Mouse (Mus musculus) forebrain, postnatal 0 days (tissue): ENCODE measurements around the gene Olfr1454. TPM values are rescaled to one million over a fixed set of nuclear protein-coding genes. Genes with fewer than 3 reads are reported as not detected.

Source experiments
- ATAC-seq: fragments of 200-750 bp; cut with Nextera tagmentation; 2 replicates; pipeline ENCODE4 v1.8.0; 2017; ENCODE audit warnings: mild to moderate bottlenecking, moderate library complexity
- DNase-seq: peaks from one replicate; pipeline ENCODE4 v3.0.0-alpha.2; 2015
- H3K27ac ChIP-seq: fragments of 300-500 bp; sonication (generic); 2 replicates; pipeline ENCODE4 v1.5.1; 2014; ENCODE audit warnings: low read depth, mild to moderate bottlenecking, antibody characterized with exemption, low read length, moderate library complexity, mixed read lengths
- H3K27me3 ChIP-seq: fragments of 300-500 bp; sonication (generic); 2 replicates; pipeline ENCODE4 v1.6.1; 2014; ENCODE audit warnings: mild to moderate bottlenecking, low read length, mixed read lengths; ENCODE audit not compliant: insufficient read depth
- H3K36me3 ChIP-seq: fragments of 300-500 bp; sonication (generic); 2 replicates; pipeline ENCODE4 v1.6.1; 2014; ENCODE audit warnings: mild to moderate bottlenecking, moderate library complexity; ENCODE audit not compliant: insufficient read depth
- H3K4me1 ChIP-seq: fragments of 300-500 bp; sonication (generic); 2 replicates; pipeline ENCODE4 v1.6.1; 2014; ENCODE audit warnings: antibody characterized with exemption; ENCODE audit not compliant: insufficient read depth
- H3K4me2 ChIP-seq: fragments of 300-500 bp; sonication (generic); 2 replicates; pipeline ENCODE4 v1.6.1; 2014; ENCODE audit warnings: low read depth, mild to moderate bottlenecking, moderate library complexity
- H3K4me3 ChIP-seq: fragments of 300-500 bp; sonication (generic); 2 replicates; pipeline ENCODE4 v1.5.1; 2014; ENCODE audit warnings: low read depth, low read length, mixed read lengths
- H3K9ac ChIP-seq: fragments of 300-500 bp; sonication (generic); 2 replicates; pipeline ENCODE4 v1.6.1; 2014; ENCODE audit warnings: mild to moderate bottlenecking
- H3K9me3 ChIP-seq: fragments of 300-500 bp; sonication (generic); 2 replicates; pipeline ENCODE4 v1.6.1; 2016; ENCODE audit warnings: low read length
- CTCF ChIP-seq: sonication (generic); IDR thresholded peaks from 2 replicates; pipeline ENCODE4 v1.5.1; 2016; ENCODE audit warnings: antibody characterized with exemption, control low read depth, low read depth
- WGBS: fragments of 180-500 bp; shearing (Covaris S2); extraction: QIAGEN DNeasy Blood & Tissue Kit; methylation state at CpG from one replicate; pipeline ENCODE4 v1.1.7; 2014; 5-methylcytosine and 5-hydroxymethylcytosine counted together
- polyA plus RNA-seq: library from polyadenylated mRNA; unstranded; fragments of >200 nt; fragmentation: Nextera tagmentation; extraction: Ambion mirVana; gene quantifications from 2 replicates; pipeline ENCODE4 v1.2.1, GENCODE M21; 2015
- total RNA-seq: library from RNA; depleted of rRNA; stranded (reverse); fragments of >200 nt; gene quantifications from 2 replicates; pipeline ENCODE4 v1.2.3, GENCODE M21; 2014; rRNA removed

The Olfr1454 gene
- total RNA-seq (not detected in 2 replicates), polyA plus RNA-seq (not detected in 2 replicates)

DNA sequence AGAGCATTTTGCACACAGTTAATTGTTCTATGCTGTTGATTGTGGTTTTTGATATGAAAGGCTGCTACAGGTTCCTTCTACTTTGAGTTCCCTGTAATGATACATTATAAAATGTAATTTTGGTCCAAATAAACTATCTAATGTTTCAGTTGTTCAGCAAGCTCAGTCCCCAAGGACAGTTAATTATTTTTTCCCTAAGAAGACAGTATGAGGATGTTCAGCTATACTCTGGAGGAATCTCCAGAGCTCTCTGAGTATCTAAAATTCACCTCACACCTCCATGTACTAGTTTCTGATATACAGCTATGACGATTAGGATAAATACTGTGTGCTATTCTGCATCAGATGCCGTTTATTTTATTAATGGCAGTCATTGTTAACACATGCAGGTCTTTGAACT is at the start of gene Olfr1454:
Olfr1454 (plus strand) TSS at position 301 of the 400 bp plus-strand sequence.
- Histone ChIP-seq H3K4me1 (no peaks in the 10 kb centered on the region), H3K4me2 (no peak within 1 kb of the TSS), H3K4me3 (no peak within 1 kb of the TSS), H3K9me3 (0 out of 2 replicates have a peak, but pooled peaks cover 3% of the 10 kb centered on the region), H3K27me3 (no peaks in the 10 kb centered on the region), H3K36me3 (no peaks in the 10 kb centered on the region), H3K9ac (no peak within 1 kb of the TSS), H3K27ac (no peak within 1 kb of the TSS)
- DNase-seq (no peak), ATAC-seq (no peak)
- WGBS, result 63% methylated on average over 2 of the region's 2 CpGs
- no peak for TF ChIP-seq CTCF

DNA sequence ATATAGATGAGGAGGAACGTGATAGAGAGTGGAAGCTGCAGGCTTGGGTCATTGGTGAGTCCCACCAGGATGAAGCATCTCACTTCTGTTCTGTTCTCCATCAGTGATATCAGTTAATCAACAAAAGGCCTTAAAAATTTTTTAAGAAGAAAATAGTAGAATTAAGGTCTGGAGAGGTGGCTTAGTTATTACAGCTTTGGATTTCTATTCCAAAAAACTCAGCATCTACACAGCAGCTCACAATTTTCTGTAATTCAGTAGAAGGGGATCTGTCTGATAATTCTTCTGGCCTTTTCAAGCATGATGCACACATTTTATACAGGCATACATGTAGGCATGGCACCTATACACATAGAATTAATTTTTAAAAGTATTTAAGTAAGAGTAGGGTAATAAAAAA is 32.2 kb upstream of the Olfr1454 start, which contains the start of gene Olfr1453:
Olfr1453 (minus strand) TSS at position 101 of the 400 bp plus-strand sequence.
- Histone ChIP-seq H3K9ac (no peak within 1 kb of the TSS), H3K4me3 (no peak within 1 kb of the TSS), H3K36me3 (no peaks in the 10 kb centered on the region), H3K27ac (no peak within 1 kb of the TSS), H3K4me2 (no peak within 1 kb of the TSS), H3K4me1 (no peaks in the 10 kb centered on the region), H3K27me3 (no peaks in the 10 kb centered on the region), H3K9me3 (0 out of 2 replicates have a peak, but pooled peaks cover 2% of the 10 kb centered on the region)
- 61% methylated on average over 1 of the region's 1 CpGs for WGBS
- TF ChIP-seq CTCF, result no peak
- DNase-seq, result no peak
- no peak for ATAC-seq

DNA sequence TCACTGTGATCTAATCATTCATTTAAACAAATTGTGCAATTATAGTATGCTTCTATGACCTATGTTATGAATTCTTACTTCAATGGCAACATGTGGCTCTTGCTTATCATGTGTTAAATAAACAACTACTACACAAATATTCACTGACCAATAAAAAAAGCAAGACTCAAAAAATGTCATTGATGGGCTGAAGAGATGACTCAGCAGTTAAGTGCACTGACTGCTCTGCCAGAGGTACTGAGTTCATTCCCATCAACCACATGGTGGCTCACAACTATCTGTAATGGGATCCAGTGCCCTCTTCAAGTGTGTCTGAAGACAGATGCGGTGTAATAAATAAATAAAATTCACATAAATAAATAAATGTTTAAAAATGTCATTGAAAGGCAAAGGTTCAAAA is 33.5 kb downstream of the Olfr1454 start:
- Histone ChIP-seq H3K27ac (no peak overlapping the region), H3K27me3 (no peaks in the 10 kb centered on the region), H3K9ac (no peak overlapping the region), H3K4me1 (no peaks in the 10 kb centered on the region), H3K4me3 (no peak overlapping the region), H3K36me3 (no peaks in the 10 kb centered on the region), H3K4me2 (no peak overlapping the region), H3K9me3 (no peaks in the 10 kb centered on the region)
- no peak for TF ChIP-seq CTCF
- DNase-seq (no peak), ATAC-seq (no peak)
- WGBS, result 94% methylated on average over 1 of the region's 1 CpGs

DNA sequence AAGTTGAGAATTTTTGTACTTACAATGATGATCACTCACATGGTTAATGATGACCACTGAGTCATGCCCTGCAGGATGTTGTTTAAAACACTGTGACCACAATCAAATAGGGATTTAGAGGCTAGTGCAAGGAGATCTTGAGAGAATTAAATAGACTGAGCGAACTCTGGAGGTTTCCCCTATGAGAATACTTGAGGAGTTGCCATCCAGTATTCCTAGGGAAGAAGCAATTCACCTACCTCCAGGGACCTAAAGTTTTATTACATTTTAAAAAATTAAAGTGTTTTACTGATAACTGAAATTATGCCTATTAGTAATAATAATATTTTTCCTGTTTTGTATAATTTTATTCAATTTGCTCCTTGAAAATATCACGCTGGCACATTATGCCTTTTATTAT is 37.4 kb downstream of the Olfr1454 start, which contains the start of gene Olfr1457:
Olfr1457 (minus strand) TSS at position 101 of the 400 bp plus-strand sequence.
- 0 out of 2 replicates have a peak, but pooled peaks cover 3% of the 10 kb centered on the region for H3K9me3 ChIP-seq
- DNase-seq, result no peak
- H3K4me1 ChIP-seq, result no peaks in the 10 kb centered on the region
- ATAC-seq, result no peak
- no peaks in the 10 kb centered on the region for H3K27me3 ChIP-seq
- 71% methylated on average over 2 of the region's 2 CpGs for WGBS
- no peak within 1 kb of the TSS for H3K27ac ChIP-seq
- no peak for TF ChIP-seq CTCF
- H3K9ac ChIP-seq, result no peak within 1 kb of the TSS
- H3K4me2 ChIP-seq, result no peak within 1 kb of the TSS
- no peak within 1 kb of the TSS for H3K4me3 ChIP-seq
- H3K36me3 ChIP-seq, result no peaks in the 10 kb centered on the region

DNA sequence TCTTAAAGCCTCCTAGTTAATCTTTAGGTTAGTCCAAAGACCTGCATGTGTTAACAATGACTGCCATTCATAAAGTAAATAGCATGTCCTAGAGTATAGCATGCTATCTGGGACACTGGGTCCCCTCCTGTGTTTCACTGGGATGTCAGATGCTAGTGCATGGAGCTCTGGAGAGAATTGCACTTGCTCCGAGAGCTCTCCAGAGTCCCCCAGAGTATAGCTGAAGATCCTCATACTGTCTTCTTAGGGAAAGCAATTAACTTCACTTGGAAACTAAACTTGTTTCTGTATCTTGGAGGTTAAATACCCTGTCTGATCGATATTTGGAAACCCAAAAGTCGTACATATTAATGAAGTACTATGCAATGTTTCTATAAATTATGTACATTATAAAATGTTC is 46.3 kb downstream of the Olfr1454 start, which contains the start of gene Olfr1458:
Olfr1458 (minus strand) TSS at position 101 of the 400 bp plus-strand sequence.
- Histone ChIP-seq H3K4me2 (no peak within 1 kb of the TSS), H3K4me1 (no peaks in the 10 kb centered on the region), H3K27me3 (no peaks in the 10 kb centered on the region), H3K27ac (no peak within 1 kb of the TSS), H3K4me3 (no peak within 1 kb of the TSS), H3K36me3 (no peaks in the 10 kb centered on the region), H3K9ac (no peak within 1 kb of the TSS), H3K9me3 (peaks cover 12% of the 10 kb centered on the region; the same call in 1 of the 2 replicates)
- no peak for TF ChIP-seq CTCF
- DNase-seq (no peak), ATAC-seq (no peak)
- WGBS, result 89% methylated on average over 3 of the region's 3 CpGs

Other genes with a start within 250 kb of the Olfr1454 start
- not detected in 2 replicates for gene Gm5244, start 213.9 kb upstream of the Olfr1454 start, total RNA-seq
- gene Gm5244, start 213.9 kb upstream of the Olfr1454 start, polyA plus RNA-seq, result not detected in 2 replicates
- not detected in 2 replicates for gene Olfr1444, start 203.3 kb upstream of the Olfr1454 start, total RNA-seq
- not detected in 2 replicates for gene Olfr1444, start 203.3 kb upstream of the Olfr1454 start, polyA plus RNA-seq
- gene Olfr1445, start 176.8 kb upstream of the Olfr1454 start, total RNA-seq, result not detected in 2 replicates
- gene Olfr1445, start 176.8 kb upstream of the Olfr1454 start, polyA plus RNA-seq, result not detected in 2 replicates
- gene Olfr1446, start 167.1 kb upstream of the Olfr1454 start, total RNA-seq, result not detected in 2 replicates
- gene Olfr1446, start 167.1 kb upstream of the Olfr1454 start, polyA plus RNA-seq, result not detected in 2 replicates
- gene Olfr1447, start 156.9 kb upstream of the Olfr1454 start, total RNA-seq, result not detected in 2 replicates
- gene Olfr1447, start 156.9 kb upstream of the Olfr1454 start, polyA plus RNA-seq, result not detected in 2 replicates
- gene Olfr1448, start 136.2 kb upstream of the Olfr1454 start, total RNA-seq, result not detected in 2 replicates
- not detected in 2 replicates for gene Olfr1448, start 136.2 kb upstream of the Olfr1454 start, polyA plus RNA-seq
- not detected in 2 replicates for gene Olfr1449, start 129.8 kb upstream of the Olfr1454 start, total RNA-seq
- gene Olfr1449, start 129.8 kb upstream of the Olfr1454 start, polyA plus RNA-seq, result not detected in 2 replicates
- gene Olfr1450, start 110.4 kb upstream of the Olfr1454 start, total RNA-seq, result not detected in 2 replicates
- not detected in 2 replicates for gene Olfr1450, start 110.4 kb upstream of the Olfr1454 start, polyA plus RNA-seq
- not detected in 2 replicates for gene Olfr1451, start 65.6 kb upstream of the Olfr1454 start, total RNA-seq
- gene Olfr1451, start 65.6 kb upstream of the Olfr1454 start, polyA plus RNA-seq, result not detected in 2 replicates
- not detected in 2 replicates for gene Olfr1453, start 32.3 kb upstream of the Olfr1454 start, total RNA-seq
- not detected in 2 replicates for gene Olfr1453, start 32.3 kb upstream of the Olfr1454 start, polyA plus RNA-seq
- gene Olfr1457, start 37.3 kb downstream of the Olfr1454 start, total RNA-seq, result not detected in 2 replicates
- not detected in 2 replicates for gene Olfr1457, start 37.3 kb downstream of the Olfr1454 start, polyA plus RNA-seq
- gene Olfr1458, start 46.2 kb downstream of the Olfr1454 start, total RNA-seq, result not detected in 2 replicates
- not detected in 2 replicates for gene Olfr1458, start 46.2 kb downstream of the Olfr1454 start, polyA plus RNA-seq
- not detected in 2 replicates for gene Olfr1459, start 88.9 kb downstream of the Olfr1454 start, total RNA-seq
- not detected in 2 replicates for gene Olfr1459, start 88.9 kb downstream of the Olfr1454 start, polyA plus RNA-seq
- not detected in 2 replicates for gene Olfr1461, start 102.4 kb downstream of the Olfr1454 start, total RNA-seq
- not detected in 2 replicates for gene Olfr1461, start 102.4 kb downstream of the Olfr1454 start, polyA plus RNA-seq
- gene Olfr1462, start 125.1 kb downstream of the Olfr1454 start, total RNA-seq, result not detected in 2 replicates
- not detected in 2 replicates for gene Olfr1462, start 125.1 kb downstream of the Olfr1454 start, polyA plus RNA-seq
- not detected in 2 replicates for gene Olfr1463, start 170.7 kb downstream of the Olfr1454 start, total RNA-seq
- gene Olfr1463, start 170.7 kb downstream of the Olfr1454 start, polyA plus RNA-seq, result not detected in 2 replicates